Mouse (Mus musculus) bone marrow macrophage, adult 2 months (primary cell): Measurements from ENCODE around the gene Pten.

ENCODE experiments used
- CTCF ChIP-seq: IDR thresholded peaks from 2 replicates; pipeline ENCODE4 v1.5.1; 2012; ENCODE audit warnings: low read depth, mild to moderate bottlenecking, low read length, moderate library complexity
- POLR2A ChIP-seq: IDR thresholded peaks from 2 replicates; pipeline ENCODE4 v1.6.1; 2012; ENCODE audit warnings: mild to moderate bottlenecking, low read depth, low read length, borderline replicate concordance

DNA sequence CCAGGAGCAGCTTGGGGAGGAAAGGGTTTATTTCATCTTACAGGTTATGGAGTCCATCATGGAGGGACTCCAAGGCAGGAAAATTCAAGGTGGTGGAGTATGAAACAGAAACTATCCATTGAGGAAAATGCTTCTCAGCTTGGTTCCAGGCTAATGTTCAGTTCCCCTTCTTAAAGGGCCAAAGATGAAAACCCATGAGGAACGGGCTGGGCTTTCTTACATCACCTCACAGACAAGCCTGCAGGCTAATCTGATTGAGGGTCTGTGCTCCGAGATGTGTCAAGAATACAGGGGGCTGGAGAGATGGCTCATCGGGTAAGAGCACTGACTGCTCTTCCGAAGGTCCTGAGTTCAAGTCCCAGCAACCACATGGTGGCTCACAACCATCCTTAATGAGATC, 27.5 kb upstream of the Pten start:
- TF ChIP-seq CTCF = no peak
- TF ChIP-seq POLR2A = no peak
